Mouse (Mus musculus) neural tube, embryonic 14.5 days (tissue): ENCODE measurements around the gene Dbx1. TPM values are rescaled to one million over a fixed set of nuclear protein-coding genes. Genes with fewer than 3 reads are reported as not detected.

Experiments used
- ATAC-seq: fragments of 200-750 bp; cut with Nextera tagmentation; 2 replicates; pipeline ENCODE4 v1.8.0; 2017; ENCODE audit warnings: low read depth, mild to moderate bottlenecking, moderate TSS enrichment, moderate library complexity
- H3K27ac ChIP-seq: fragments of 300-500 bp; sonication (generic); 2 replicates; pipeline ENCODE4 v1.5.1; 2014; ENCODE audit warnings: low read depth, mild to moderate bottlenecking, control low read depth, low read length, moderate library complexity, mixed read lengths
- H3K27me3 ChIP-seq: fragments of 300-500 bp; sonication (generic); 2 replicates; pipeline ENCODE4 v1.6.1; 2014; ENCODE audit warnings: low read length; ENCODE audit not compliant: control insufficient read depth, insufficient read depth
- H3K36me3 ChIP-seq: fragments of 300-500 bp; sonication (generic); 2 replicates; pipeline ENCODE4 v1.6.1; 2014; ENCODE audit warnings: low read length, mixed read lengths; ENCODE audit not compliant: control insufficient read depth, insufficient read depth
- H3K4me1 ChIP-seq: fragments of 300-500 bp; sonication (generic); 2 replicates; pipeline ENCODE4 v1.6.1; 2014; ENCODE audit warnings: low read length; ENCODE audit not compliant: control insufficient read depth, insufficient read depth
- H3K4me2 ChIP-seq: fragments of 300-500 bp; sonication (generic); 2 replicates; pipeline ENCODE4 v1.6.1; 2014; ENCODE audit warnings: mild to moderate bottlenecking, low read depth, low read length, control low read depth
- H3K4me3 ChIP-seq: fragments of 300-500 bp; sonication (generic); 2 replicates; pipeline ENCODE4 v1.5.1; 2014; ENCODE audit warnings: low read depth, low read length, control low read depth, mixed read lengths
- H3K9ac ChIP-seq: fragments of 300-500 bp; sonication (generic); replicated peaks from 2 replicates; pipeline ENCODE4 v1.6.1; 2014; ENCODE audit warnings: low read depth, mild to moderate bottlenecking, control low read depth, low read length, mixed read lengths
- H3K9me3 ChIP-seq: fragments of 300-500 bp; sonication (generic); 2 replicates; pipeline ENCODE4 v1.6.1; 2016; ENCODE audit warnings: low read length; ENCODE audit not compliant: control insufficient read depth
- WGBS: fragments of 180-500 bp; shearing (Covaris S2); extraction: QIAGEN DNeasy Blood & Tissue Kit; methylation state at CpG from one replicate; pipeline ENCODE4 v1.1.7; 2014; 5-methylcytosine and 5-hydroxymethylcytosine counted together
- polyA plus RNA-seq: library from polyadenylated mRNA; unstranded; fragments of >200 nt; fragmentation: Nextera tagmentation; extraction: Ambion mirVana; gene quantifications from 2 replicates; pipeline ENCODE4 v1.2.1, GENCODE M21; 2014

Dbx1 gene
- polyA plus RNA-seq, 1 experiment from 2014 or later: 1.9 TPM

DNA sequence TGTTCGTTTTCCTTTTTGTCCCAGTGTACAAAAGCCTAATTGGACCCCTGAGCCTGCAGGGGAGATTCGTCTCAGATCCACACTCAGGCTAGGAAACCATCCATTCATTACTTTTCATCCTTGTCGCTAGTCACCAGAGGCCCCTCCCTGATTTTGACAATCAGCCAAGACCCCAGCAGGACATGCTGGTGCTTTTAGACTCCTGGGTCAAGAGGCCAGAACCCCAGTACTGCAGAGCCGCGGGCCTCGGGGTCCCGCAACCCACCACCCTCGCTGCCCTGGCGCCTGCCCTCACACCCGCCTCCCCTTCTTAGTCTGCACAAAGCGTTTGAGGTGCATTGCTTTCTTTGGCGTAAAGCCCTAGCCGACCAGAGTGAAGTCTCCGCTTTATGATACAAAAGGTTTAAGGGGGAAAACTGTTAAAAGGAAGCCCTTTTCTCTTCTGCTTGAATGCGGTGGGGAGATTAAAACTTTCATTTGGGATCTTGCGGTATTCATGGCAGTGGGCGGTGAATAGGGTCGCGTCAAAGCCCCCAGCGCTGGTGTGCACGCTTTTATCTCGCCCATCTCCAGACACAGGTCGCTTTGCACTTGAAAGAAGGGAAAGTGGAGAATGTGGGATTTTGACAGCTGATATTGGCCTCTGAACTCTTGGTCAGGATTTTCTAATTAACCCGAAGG, 25.3 kb upstream of the Dbx1 start:
- WGBS: 3% methylated on average over 24 of the region's 24 CpGs
- peaks cover 69% of the 10 kb centered on the region for H3K27me3 ChIP-seq

DNA sequence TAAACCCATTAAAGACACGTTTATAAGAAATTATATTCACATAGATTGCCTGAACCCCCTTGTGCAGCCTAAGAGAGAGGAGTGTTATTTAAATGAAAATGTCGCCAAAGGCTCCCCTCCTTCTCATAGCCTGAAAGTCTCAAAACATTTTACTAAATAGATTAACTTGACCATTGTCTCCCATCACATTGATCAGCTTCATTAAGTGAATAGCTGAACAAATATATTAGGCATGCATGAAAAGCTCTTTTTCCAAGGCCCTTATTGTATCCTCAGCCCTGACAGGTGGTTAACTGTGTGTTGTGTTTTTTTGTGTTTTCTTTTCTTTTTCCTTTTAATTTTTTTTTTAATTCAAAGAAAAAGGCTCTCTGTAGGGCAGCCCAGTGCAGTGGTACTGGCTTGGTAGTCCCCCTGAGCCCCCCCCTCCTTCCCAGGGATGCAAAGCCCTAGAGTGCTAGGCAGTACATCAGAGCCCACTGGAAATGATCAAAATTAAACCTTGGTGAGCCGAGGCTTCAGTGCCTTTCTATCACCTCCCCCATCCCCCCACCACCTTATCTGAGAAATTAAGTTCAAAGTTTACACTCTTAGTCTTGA, 4.2 kb upstream of the Dbx1 start:
- Histone ChIP-seq H3K9me3 (no peaks in the 10 kb centered on the region; the same call in none of the 2 replicates), H3K4me2 (no peak overlapping the region), H3K27me3 (peaks cover 72% of the 10 kb centered on the region), H3K4me3 (no peak overlapping the region), H3K27ac (no peak overlapping the region), H3K4me1 (no peaks in the 10 kb centered on the region), H3K36me3 (no peaks in the 10 kb centered on the region), H3K9ac (no peak overlapping the region)
- WGBS: 12% methylated on average over 3 of the region's 3 CpGs
- no peak for ATAC-seq

More for the DNA sequence above, 25.3 kb upstream of the Dbx1 start:
- Histone ChIP-seq H3K9ac (no peak overlapping the region), H3K4me1 (no peaks in the 10 kb centered on the region), H3K9me3 (no peaks in the 10 kb centered on the region), H3K4me3 (no peak overlapping the region), H3K27ac (no peak overlapping the region), H3K4me2 (no peak overlapping the region), H3K36me3 (no peaks in the 10 kb centered on the region)
- ATAC-seq: no peak

DNA sequence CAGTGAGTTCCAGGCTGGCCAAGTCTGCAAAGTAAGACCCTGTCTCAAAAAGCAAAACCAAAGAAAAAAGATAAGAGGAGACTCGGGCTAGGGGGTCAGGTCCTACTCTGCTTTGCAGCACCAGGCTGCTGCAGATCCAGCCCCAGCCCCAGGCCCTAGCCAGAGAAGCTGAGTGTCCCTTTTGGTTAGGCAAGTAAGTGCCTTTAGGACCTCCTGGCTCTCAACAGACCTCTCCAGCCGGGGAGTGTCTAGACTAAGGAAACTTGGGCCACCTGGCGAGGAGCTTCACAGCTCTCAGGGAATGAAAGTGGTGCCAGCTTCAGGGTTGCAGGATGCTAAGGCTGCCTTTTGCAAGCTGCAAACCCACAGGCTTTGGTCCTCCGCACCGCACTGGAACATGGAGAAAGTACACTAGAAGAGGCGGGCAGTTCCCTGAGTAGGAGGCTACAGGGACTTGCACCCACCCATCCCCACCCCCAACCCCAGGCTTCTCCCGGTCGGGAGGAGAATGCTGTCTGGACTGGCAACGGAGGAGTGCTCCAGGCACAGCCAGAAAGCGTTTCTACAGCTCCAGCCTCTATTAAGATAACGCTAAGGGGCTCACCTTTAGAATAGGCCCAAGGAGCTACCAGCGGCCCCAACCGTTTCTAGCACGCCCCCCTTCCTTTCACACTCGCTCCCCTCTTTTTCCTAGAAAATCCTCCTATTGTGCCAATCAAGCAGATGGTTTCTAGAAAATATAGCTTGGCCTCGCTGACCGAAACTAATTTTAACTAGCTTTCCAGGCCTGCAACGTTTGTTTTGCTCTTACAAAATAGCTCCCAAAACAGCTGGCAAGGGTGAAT, 3.4 kb upstream of the Dbx1 start:
- Histone ChIP-seq H3K36me3 (no peaks in the 10 kb centered on the region), H3K4me2 (no peak overlapping the region), H3K9me3 (no peaks in the 10 kb centered on the region; the same call in none of the 2 replicates), H3K4me3 (no peak overlapping the region), H3K4me1 (no peaks in the 10 kb centered on the region), H3K27ac (no peak overlapping the region), H3K9ac (no peak overlapping the region), H3K27me3 (peaks cover 66% of the 10 kb centered on the region)
- ATAC-seq: no peak
- 6% methylated on average over 18 of the region's 18 CpGs for WGBS

DNA sequence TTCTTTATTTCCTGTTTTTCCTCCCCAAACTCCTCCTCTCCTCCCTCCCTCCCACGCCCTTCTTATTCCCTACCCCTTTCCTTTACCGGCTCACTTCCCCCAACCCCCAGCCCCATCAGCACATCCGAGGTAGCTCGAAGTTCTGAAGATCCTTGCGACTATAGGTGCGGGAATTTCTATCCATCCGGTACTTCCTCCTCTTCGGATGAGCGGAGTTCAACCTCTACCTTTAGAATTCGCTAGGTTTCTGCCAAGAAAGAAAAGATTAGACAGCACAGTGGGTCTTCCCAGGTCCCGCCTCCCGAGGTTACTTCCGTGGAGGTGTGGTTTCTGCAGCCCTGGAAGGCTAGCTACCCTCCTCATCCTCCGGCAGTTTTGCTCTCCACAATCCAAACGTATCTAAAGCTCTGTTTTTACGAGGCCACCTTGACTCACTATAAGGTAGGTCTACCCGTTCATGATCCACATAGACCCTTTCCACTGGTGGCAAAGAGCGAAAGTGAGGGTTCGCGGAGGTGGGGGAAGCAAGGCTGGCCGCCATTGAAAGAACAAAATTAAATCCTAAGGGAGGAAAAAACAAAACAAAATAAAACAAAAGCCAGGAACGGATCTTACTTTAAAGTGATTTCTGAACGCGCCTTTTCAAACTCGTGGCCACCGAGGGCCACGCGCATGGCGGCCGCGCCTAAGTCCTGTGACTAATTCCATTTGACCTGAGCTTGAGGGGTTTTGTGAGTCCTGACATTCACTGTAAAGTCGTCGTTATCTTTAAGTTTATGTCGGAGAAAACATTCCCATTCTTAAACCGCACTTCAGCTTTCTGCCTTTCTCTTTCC, 2.5 kb upstream of the Dbx1 start:
- no peak for ATAC-seq
- H3K9ac ChIP-seq: no peak overlapping the region
- peaks cover 60% of the 10 kb centered on the region for H3K27me3 ChIP-seq
- H3K27ac ChIP-seq: no peak overlapping the region
- H3K36me3 ChIP-seq: no peaks in the 10 kb centered on the region
- no peak overlapping the region for H3K4me3 ChIP-seq
- H3K4me1 ChIP-seq: 0 out of 2 replicates have a peak, but pooled peaks cover 3% of the 10 kb centered on the region
- no peak overlapping the region for H3K4me2 ChIP-seq
- 1% methylated on average over 35 of the region's 35 CpGs for WGBS
- H3K9me3 ChIP-seq: no peaks in the 10 kb centered on the region

DNA sequence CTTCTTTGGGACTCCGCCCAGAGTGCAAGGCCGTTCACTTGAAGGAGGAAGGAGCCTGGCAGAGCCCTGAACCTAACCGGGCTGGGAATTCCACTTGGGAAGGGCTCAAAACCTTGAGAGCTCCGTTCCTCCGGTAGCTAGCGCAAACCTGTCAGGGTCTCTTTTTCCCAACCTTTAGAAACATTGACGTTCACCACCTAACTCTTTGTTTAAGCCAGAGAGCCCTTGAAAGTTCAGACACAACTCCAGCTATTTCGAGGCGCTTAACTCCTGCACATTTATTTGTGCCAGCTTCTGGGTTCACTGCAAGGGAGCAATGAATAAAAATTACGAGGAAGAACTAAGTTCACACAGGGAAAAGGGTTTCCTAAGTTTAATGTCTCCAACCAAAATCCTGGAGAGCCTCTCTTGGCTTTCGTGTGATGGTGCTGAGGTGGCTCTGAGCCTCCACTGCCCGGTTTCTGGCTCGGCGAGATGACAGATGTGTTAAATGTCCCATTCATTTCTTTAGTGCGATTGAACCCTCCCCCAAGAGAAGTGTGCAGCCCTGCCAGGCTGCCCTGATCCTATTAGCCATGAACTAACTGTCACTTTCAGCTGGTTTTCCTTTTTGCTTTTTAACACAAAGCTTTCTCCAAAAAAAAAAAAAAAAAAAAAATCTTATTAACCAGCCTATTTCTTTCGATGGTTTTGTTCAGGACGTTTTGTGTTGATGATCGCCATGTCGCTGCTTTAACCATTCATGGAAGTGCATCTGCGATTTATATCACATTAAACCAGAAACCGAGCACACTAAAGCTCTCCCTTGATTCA, 1.4 kb upstream of the Dbx1 start:
- under 1% methylated on average over 21 of the region's 21 CpGs for WGBS
- no peaks in the 10 kb centered on the region for H3K36me3 ChIP-seq

DNA sequence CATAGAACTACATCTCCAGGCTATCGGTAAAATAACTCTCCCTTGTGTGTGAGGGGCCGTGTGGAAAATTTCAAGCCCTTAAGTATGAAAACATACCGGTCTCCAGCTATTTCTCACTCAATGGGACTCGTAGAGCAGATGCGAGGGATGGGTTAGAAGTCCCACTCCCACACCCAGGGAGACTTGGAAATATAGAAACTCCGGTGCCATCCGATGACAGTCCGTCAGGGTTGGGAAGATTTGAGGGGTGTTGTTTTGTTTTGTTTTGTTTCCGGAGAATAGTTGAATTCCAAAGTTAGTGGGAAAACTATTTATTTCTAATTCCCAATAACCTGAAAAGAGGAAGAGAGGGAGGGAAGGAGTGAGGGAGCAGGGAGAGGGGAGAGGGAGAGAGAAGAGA, 632 bp upstream of the Dbx1 start:
- Histone ChIP-seq H3K9me3 (no peaks in the 10 kb centered on the region), H3K4me2 (no peak overlapping the region), H3K27me3 (peaks cover 62% of the 10 kb centered on the region), H3K36me3 (no peaks in the 10 kb centered on the region), H3K9ac (no peak overlapping the region), H3K27ac (no peak overlapping the region), H3K4me1 (0 out of 2 replicates have a peak, but pooled peaks cover 9% of the 10 kb centered on the region), H3K4me3 (no peak overlapping the region)
- 1% methylated on average over 9 of the region's 9 CpGs for WGBS
- no peak for ATAC-seq

More for the DNA sequence above, 1.4 kb upstream of the Dbx1 start:
- H3K27me3 ChIP-seq: peaks cover 60% of the 10 kb centered on the region
- no peak overlapping the region for H3K4me3 ChIP-seq
- no peak overlapping the region for H3K4me2 ChIP-seq
- H3K4me1 ChIP-seq: 0 out of 2 replicates have a peak, but pooled peaks cover 9% of the 10 kb centered on the region
- no peak overlapping the region for H3K9ac ChIP-seq
- no peak for ATAC-seq
- H3K9me3 ChIP-seq: no peaks in the 10 kb centered on the region
- no peak overlapping the region for H3K27ac ChIP-seq

DNA sequence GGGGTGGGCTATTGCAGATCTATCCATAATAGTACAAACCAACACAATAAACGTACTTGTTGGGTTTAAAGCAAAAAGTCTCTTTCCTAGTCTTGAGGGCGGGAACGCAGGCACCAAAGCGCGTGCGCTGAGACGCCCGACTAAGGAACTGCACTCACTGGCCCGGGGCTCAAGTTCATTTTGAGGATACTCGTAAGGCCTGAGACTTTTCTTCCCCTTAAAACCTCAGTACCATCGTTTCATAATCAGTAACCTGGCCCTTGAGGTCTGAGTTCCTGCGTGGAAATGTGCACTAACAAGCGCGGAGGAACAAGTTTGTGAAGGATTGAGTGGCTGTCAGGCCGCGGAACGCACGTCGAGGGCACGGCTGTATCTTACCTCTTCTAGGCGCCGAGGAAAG, 678 bp downstream of the Dbx1 start:
- WGBS: under 1% methylated on average over 22 of the region's 22 CpGs
- Histone ChIP-seq H3K36me3 (no peaks in the 10 kb centered on the region), H3K27ac (no peak overlapping the region), H3K4me1 (0 out of 2 replicates have a peak, but pooled peaks cover 9% of the 10 kb centered on the region), H3K9ac (no peak overlapping the region), H3K27me3 (peaks cover 66% of the 10 kb centered on the region), H3K4me2 (no peak overlapping the region), H3K9me3 (no peaks in the 10 kb centered on the region), H3K4me3 (no peak overlapping the region)
- no peak for ATAC-seq

DNA sequence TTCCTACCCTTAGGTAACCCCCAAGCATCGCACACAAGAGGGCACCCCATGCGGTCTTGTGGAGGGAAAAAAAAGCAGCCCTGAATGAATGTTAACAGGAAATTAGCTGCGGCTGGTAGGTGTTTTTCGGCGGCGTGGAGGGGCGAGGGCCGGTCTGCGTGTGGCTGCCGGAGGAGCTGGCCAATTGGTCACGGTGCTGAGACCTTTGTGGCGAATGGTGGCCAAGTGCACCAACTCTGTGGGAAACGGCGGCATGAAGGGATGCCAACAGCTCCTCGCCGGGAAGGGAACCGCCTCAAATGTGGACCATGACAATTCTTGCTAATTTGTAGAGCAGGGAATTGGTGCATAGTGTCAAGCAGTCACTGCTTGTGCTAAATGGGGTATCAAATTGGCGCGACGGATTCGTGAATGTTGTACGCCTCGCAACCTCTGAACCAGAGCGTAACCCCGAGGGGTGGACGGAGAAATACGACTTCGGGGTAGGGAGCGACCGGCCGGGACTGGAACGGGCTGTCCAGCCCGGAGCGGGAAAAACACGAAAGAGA, 1.5 kb downstream of the Dbx1 start:
- under 1% methylated on average over 35 of the region's 35 CpGs for WGBS
- Histone ChIP-seq H3K36me3 (no peaks in the 10 kb centered on the region), H3K4me2 (no peak overlapping the region), H3K27me3 (peaks cover 66% of the 10 kb centered on the region), H3K9me3 (no peaks in the 10 kb centered on the region), H3K27ac (no peak overlapping the region), H3K9ac (no peak overlapping the region), H3K4me3 (no peak overlapping the region), H3K4me1 (0 out of 2 replicates have a peak, but pooled peaks cover 9% of the 10 kb centered on the region)
- peak; percentile 25; the same call in 1 of the 2 replicates for ATAC-seq
